Mouse (Mus musculus): ENCODE measurements around the gene Mtnr1b.

- no peak for TF ChIP-seq POLR2A (IDR thresholded peaks at IDR 0.05; ENCODE audit: low read depth, low read length)
- no peak for TF ChIP-seq CTCF (conservative IDR thresholded peaks at IDR 0.05; ENCODE audit: insufficient read depth, insufficient read length, low read depth, low read length)
These were observed 38.4 kb upstream of the Mtnr1b start for GRCm38 (mm10) chr9:15912735-15913134.
